Mouse (Mus musculus): ENCODE results near the gene Ifna16. TPM values are rescaled to one million over a fixed set of nuclear protein-coding genes. Genes with fewer than 3 reads are reported as not detected.
A peak's percentile ranks its signal among the peaks of the same experiment; 100 is the strongest.

Gene Ifna16
- not detected for total RNA-seq (2021)

- no peak for DNase-seq
Observed at GRCm38 (mm10) chr4:88676824-88677223, at the start of gene Ifna16. Gene Ifna16 (minus strand): TSS chr4:88676924.

- DNase-seq: no peak
Observed at GRCm38 (mm10) chr4:88723497-88724090, 46.9 kb upstream of the Ifna16 start.

- DNase-seq: peak; percentile 95
Observed at GRCm38 (mm10) chr4:88721791-88722721, 45.3 kb upstream of the Ifna16 start, which contains the start of the genes Gm26566 and Klhl9. Gene Gm26566 (plus strand): TSS chr4:88721805. Gene Klhl9 (minus strand): TSS chr4:88722465.

GRCm38 (mm10) chr4:88718715-88719114, 42.0 kb upstream of the Ifna16 start:
- no peak for DNase-seq

GRCm38 (mm10) chr4:88715059-88715458, 38.3 kb upstream of the Ifna16 start:
- no peak for DNase-seq

GRCm38 (mm10) chr4:88714281-88714680, 37.6 kb upstream of the Ifna16 start:
- DNase-seq: no peak

- no peak for DNase-seq
Observed at GRCm38 (mm10) chr4:88707128-88707826, 30.6 kb upstream of the Ifna16 start.

GRCm38 (mm10) chr4:88705924-88706323, 29.2 kb upstream of the Ifna16 start:
- DNase-seq: no peak

GRCm38 (mm10) chr4:88699301-88699700, 22.6 kb upstream of the Ifna16 start:
- DNase-seq: no peak

- no peak for DNase-seq
Observed at GRCm38 (mm10) chr4:88698781-88699180, 22.1 kb upstream of the Ifna16 start.

- no peak for DNase-seq
Observed at GRCm38 (mm10) chr4:88697753-88698152, 21.0 kb upstream of the Ifna16 start.

GRCm38 (mm10) chr4:88697108-88697507, 20.4 kb upstream of the Ifna16 start:
- no peak for DNase-seq

- DNase-seq: peak; percentile 87
Observed at GRCm38 (mm10) chr4:88696237-88696884, 19.6 kb upstream of the Ifna16 start.

- DNase-seq: no peak
Observed at GRCm38 (mm10) chr4:88693392-88693791, 16.7 kb upstream of the Ifna16 start.

- no peak for DNase-seq
Observed at GRCm38 (mm10) chr4:88692537-88692936, 15.8 kb upstream of the Ifna16 start.

GRCm38 (mm10) chr4:88691259-88691658, 14.5 kb upstream of the Ifna16 start, which contains the start of gene Ifnab:
Gene Ifnab (minus strand): TSS chr4:88691359.
- no peak for DNase-seq

GRCm38 (mm10) chr4:88683812-88684211, 7.1 kb upstream of the Ifna16 start, which contains the start of gene Ifna2:
Gene Ifna2 (minus strand): TSS chr4:88683912.
- no peak for DNase-seq

GRCm38 (mm10) chr4:88681353-88681752, 4.6 kb upstream of the Ifna16 start:
- no peak for DNase-seq

GRCm38 (mm10) chr4:88680362-88680761, 3.6 kb upstream of the Ifna16 start:
- peak; percentile 14 for DNase-seq

- no peak for DNase-seq
Observed at GRCm38 (mm10) chr4:88655461-88655860, 21.3 kb downstream of the Ifna16 start.

GRCm38 (mm10) chr4:88653644-88654043, 23.1 kb downstream of the Ifna16 start:
- DNase-seq: no peak

GRCm38 (mm10) chr4:88644359-88644758, 32.4 kb downstream of the Ifna16 start, which contains the start of gene Ifna13:
Gene Ifna13 (minus strand): TSS chr4:88644459.
- no peak for DNase-seq

Data from heart, postnatal 4 days (tissue).